Mouse (Mus musculus): ENCODE results near the gene Vmac. TPM values are rescaled to one million over a fixed set of nuclear protein-coding genes. Genes with fewer than 3 reads are reported as not detected.

Vmac gene
- 12.0 to 16.4 TPM (median 13.5 TPM) in 4 replicates for total RNA-seq (2023)

GRCm38 (mm10) chr17:56717363-56718058, at the start of gene Vmac, which contains the start of gene Ndufa11:
Gene Vmac, minus strand, starts transcription at chr17:56718022.
Gene Ndufa11, plus strand, starts transcription at chr17:56717767.

DNA sequence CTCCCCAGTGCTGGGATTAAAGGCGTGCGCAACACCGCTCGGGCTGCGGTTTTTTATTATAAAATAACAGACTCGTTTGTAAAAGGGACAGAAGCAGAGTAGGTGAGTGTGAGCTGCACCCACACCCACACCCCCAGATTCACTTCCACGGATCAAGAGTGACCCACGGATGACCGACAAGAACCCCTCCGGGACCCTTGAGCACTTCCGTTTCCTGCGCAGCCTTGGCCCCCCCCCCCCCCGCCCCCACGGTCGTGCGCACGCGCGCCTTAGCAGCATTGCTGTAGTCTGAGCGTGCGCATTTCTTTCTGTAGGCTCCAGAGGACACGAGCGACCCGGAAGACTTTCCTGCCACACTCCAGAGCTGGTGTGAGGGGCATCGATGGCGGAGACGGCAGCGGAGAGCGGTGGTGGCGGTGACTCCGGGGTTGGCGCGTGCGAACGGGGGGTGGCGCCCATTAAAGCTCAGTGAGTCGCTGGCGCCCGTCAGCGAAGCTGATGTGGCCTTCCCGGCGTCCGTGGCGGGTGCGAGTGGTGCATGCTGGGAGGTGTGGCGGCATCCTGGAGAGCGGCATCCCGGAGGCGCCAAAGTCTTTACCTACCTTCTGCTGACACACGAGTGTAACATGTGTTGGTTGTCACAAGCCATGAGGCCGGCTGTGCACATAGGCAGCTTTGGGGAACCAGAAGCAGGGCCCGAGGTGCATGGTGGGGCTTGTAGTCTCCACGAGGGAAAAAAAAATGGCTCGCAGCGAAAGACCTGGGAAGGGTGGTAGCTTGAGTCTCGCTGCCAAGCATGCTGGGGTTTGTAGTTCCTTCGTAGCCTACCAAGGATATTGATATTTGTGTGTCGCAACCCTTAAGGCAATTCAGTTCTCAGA, 46.9 kb upstream of the Vmac start, which contains the start of gene Dus3l:
TSS of gene Dus3l (plus strand) at position 284 of the 881 bp plus-strand sequence.

GRCm38 (mm10) chr17:56757416-56758123, 39.7 kb upstream of the Vmac start, which contains the start of gene Nrtn:
Gene Nrtn, minus strand, starts transcription at chr17:56757530.

DNA sequence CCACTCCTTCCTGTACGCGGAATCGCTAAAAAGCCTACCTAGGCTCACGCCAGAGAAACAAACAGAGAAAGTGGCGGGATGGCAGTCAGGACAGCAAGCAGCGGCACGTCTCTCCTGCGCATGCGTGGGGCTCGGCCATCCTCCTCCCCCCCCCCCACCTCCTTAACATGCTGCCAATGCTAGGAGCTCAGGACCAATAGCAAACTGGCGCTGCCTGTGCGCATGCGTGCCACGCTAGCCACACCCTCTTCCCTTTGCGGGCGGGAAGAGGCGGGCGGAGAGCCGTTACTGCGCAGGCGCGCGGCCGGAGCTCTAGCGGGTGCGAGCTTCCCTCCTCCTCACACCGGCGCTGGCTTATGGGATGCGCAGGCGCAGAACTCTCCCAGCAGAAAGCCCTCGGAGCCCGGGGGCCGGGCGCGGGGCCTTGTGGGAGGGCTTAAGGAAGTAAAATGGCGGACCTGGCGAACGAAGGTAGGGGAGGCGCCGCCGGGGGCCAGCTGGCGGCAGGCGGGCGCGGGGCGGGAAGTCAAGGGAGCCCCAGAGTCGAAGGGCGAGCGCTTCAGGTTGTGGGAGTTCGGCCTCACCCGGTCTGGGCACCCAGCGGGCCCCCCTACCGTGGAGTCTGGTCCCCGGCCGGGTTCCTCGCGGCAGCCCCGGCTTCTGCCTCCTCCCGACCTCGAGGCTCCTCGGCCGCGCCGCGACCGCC, 44.7 kb downstream of the Vmac start, which contains the start of gene Ranbp3:
TSS of gene Ranbp3 (plus strand) at position 354 of the 706 bp plus-strand sequence.

Other genes with a start within 250 kb of the Vmac start
- 16.3 to 21.7 TPM (median 19.0 TPM) in 4 replicates for gene Ptprs, start 241.5 kb downstream of the Vmac start, total RNA-seq (2023)
- not detected in 4 replicates for gene Znrf4, start 205.6 kb downstream of the Vmac start, total RNA-seq (2023)
- 10.2 to 15.3 TPM (median 11.5 TPM) in 4 replicates for gene Gm20219, start 163.6 kb downstream of the Vmac start, total RNA-seq (2023)
- 580 to 621 TPM (median 606 TPM) in 4 replicates for gene Safb2, start 133.4 kb downstream of the Vmac start, total RNA-seq (2023)
- 300 to 341 TPM (median 315 TPM) in 4 replicates for gene Safb, start 133.2 kb downstream of the Vmac start, total RNA-seq (2023)
- gene 2410015M20Rik, start 108.3 kb downstream of the Vmac start, total RNA-seq (2023) = 82.1 to 105 TPM (median 84.1 TPM) in 4 replicates
- gene Rpl36, start 104.6 kb downstream of the Vmac start, total RNA-seq (2023) = 1,445 to 1,606 TPM (median 1,506 TPM) in 4 replicates
- gene Lonp1, start 91.1 kb downstream of the Vmac start, total RNA-seq (2023) = 58.1 to 63.6 TPM (median 61.4 TPM) in 4 replicates
- gene Catsperd, start 89.9 kb downstream of the Vmac start, total RNA-seq (2023) = not detected in 4 replicates
- 98.8 to 117 TPM (median 102 TPM) in 4 replicates for gene Ranbp3, start 44.7 kb downstream of the Vmac start, total RNA-seq (2023)
- 41.0 to 65.0 TPM (median 54.5 TPM) in 4 replicates for gene Ndufa11, start 255 bp downstream of the Vmac start, total RNA-seq (2023)
- not detected in 4 replicates for gene Nrtn, start 39.5 kb upstream of the Vmac start, total RNA-seq (2023)
- gene Dus3l, start 46.7 kb upstream of the Vmac start, total RNA-seq (2023) = 73.7 to 85.2 TPM (median 78.0 TPM) in 4 replicates
- 1.0 to 1.9 TPM (median 1.1 TPM) in 4 replicates for gene Prr22, start 52.2 kb upstream of the Vmac start, total RNA-seq (2023)
- gene Rfx2, start 113.0 kb upstream of the Vmac start, total RNA-seq (2023) = 10.1 to 14.5 TPM (median 11.7 TPM) in 4 replicates
- not detected in 4 replicates for gene Acsbg2, start 156.4 kb upstream of the Vmac start, total RNA-seq (2023)
- gene 1700061G19Rik, start 157.5 kb upstream of the Vmac start, total RNA-seq (2023) = 0.20 TPM in 1 of 4 replicates, not detected in the others
- gene Mllt1, start 217.4 kb upstream of the Vmac start, total RNA-seq (2023) = 35.6 to 40.7 TPM (median 38.2 TPM) in 4 replicates